Mouse (Mus musculus) neutrophil, adult 5-6 weeks (primary cell): ENCODE data around the gene Wdtc1. TPM values are rescaled to one million over a fixed set of nuclear protein-coding genes. Genes with fewer than 3 reads are reported as not detected.

Experiments used
- ATAC-seq: fragments of 151-379, 151-347 bp; 2 replicates; pipeline ENCODE4 v1.8.0; 2017; ENCODE audit warnings: mild to moderate bottlenecking, moderate TSS enrichment; ENCODE audit not compliant: insufficient number of reproducible peaks, poor library complexity, low FRiP score, severe bottlenecking; ENCODE audit errors: extremely low read depth
- total RNA-seq: library from RNA; stranded (forward); fragments of 200-1000 nt; gene quantifications from 2 replicates; pipeline ENCODE4 v1.2.3, GENCODE M21; 2017

The Wdtc1 gene
- total RNA-seq, 1 experiment from 2014 or later: 23.0 TPM

DNA sequence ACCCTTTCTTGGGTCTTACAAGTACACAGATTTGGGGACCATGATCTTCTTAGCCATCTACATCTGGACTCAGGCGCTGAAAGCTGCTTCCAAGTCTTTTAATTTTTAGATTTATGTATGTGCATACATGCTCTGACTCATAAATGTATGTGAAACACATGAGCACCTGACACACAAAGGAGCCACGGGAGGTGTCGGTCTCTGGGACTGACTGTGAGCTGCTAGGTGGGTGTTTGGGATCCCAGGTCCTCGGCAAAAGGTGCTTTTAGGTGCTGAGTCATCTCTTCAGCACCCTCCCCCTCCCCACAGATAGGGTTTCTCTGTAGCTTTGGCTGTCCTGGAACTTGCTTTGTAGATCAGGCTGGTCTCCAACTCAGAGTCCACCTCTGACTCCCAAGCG, 89.5 kb downstream of the Wdtc1 start:
- ATAC-seq: no peak

DNA sequence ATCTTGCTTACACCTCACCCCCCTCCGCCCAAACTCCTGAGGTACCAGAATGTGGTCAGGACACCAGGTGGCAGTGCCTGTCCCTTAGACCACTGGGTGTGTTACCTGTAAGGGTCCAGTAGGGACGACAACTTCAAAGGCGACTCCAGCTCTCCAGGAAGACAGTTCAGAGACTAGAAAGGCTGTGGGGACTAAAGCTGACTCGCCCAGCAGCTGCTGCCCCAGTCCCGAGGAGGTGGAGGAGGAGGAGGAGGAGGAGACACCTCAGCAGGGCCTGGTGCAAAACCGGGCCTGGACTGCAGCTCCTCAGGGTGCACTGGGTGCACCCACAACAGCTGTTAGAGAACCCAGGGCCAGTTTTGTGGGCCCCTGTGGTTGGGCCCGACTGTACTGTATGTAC, 90.4 kb downstream of the Wdtc1 start, which contains the start of gene Sytl1:
Gene Sytl1 (minus strand): TSS at position 232 of the 400 bp plus-strand sequence.
- ATAC-seq: no peak

DNA sequence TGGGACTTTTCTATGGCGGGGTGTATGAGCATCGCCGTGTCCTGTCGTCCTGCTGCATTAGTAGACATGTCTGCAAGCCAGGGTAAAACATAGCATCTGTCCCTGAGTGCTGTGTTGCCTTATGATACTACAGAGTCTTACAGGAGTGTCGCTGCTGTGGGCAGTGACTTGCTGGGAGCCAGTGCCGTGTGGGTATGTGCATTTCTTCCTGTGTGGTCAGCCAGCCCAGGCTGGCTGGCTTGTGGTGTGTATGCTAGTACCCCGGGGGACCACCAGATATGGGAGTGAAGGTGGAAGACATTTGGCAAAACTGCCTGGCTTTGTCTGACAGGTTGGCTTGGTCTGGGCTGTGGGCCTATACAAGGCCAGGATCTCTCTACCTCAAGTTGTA, 90.9 kb downstream of the Wdtc1 start:
- no peak for ATAC-seq

DNA sequence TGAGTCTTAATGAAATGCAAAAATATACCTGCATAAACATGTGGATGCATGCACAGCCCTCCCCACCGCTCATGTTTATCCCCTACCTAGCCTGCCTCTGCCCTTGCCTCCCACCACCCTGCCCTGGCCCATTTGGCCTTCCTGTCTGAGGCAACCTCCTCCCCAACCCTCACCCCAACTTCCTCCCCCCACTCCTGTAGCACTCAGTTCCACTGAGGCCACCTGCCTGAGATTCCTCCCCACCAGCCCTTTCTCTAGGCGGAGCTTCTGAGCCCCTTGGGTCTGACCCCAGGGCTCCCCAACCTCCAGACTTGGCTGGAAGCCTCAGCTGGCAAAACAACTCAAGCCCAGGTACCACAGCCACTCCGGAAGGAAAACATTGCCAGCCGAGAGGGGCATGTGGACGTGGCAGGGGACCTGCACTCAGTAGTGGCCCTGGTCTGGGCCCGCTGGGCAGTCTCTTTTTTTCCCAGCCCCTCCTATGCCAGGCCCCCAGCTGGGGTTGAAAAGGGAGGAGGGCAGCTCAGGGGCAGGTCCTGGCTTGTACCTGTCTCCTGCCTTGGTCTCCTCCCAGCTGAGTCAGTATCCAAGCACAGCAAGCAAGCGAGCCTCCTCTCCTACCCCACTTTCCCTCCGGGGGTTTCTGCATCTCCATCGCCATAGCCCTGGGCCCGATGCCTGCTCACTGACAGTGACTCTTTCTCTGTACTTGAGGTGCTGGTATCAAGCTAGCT, 91.5 kb downstream of the Wdtc1 start:
- ATAC-seq: no peak

DNA sequence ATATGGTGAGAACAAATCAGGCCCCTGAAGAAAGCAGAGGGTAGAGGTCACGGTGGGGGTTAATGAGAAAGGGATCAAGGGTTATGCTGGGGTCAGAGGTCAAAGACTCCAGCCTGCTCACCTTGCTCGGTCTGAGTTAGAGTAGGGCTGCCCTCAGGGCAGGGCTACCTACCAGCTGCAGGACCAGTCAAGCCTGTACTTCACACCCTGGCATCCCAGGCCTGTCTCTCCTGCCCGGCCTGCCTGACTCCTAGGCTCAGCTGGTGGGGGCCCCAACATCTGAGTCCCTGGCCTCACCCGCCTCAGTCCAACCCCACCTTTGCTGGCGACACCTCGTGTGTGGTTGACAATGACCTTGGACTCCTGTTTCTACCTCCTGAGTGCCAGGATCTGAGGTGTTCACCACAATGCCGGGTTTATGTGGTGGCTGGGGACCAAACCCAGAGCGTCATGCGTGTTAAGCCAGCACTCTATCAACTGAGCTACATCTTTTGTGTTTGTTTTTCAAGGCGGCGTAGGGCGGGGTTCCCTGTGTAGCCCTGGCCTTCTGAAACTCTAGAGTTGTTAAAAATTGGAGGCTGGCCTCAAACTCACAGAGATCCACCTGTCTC, 95.4 kb downstream of the Wdtc1 start:
- ATAC-seq: no peak

DNA sequence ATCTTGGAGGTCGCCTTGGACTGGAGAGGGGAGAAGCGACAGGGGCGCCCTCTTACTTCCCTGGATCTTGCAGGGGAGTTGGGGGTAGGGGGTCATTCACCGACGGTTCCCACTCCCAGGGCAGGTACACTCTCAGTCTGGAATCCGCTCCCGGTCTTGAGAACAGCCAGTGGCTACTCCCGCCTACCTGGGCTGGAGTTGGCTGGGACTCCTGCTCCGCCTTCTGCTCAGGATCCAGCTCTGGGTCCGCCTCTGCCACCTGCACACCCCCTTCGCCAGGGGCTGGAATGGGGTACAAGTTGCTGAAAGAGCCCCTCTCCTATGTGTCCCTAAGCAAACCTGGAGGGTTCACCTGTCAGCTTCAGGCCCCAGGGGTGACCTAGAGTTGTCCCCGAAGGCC, 96.1 kb downstream of the Wdtc1 start:
- no peak for ATAC-seq

DNA sequence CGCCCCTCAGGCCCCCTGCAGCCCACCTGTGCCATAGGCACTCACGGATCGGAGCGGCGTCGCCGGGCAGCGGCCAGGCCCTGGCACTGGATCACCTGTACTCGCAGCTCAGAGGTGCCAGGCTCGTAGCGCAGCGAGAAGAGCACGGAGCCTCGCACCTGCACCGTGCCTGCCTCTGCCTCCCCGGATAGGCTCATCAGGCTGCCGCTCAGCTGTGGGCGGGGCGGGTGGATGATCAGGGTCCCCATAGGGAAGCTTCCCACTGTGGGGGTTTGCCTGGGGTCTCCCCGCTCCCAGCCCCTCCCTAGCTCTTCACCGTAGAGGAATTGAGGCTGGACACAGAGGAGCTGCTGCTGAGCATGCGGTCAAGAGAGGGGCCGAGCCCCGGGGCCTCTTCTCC, 96.5 kb downstream of the Wdtc1 start:
- no peak for ATAC-seq

DNA sequence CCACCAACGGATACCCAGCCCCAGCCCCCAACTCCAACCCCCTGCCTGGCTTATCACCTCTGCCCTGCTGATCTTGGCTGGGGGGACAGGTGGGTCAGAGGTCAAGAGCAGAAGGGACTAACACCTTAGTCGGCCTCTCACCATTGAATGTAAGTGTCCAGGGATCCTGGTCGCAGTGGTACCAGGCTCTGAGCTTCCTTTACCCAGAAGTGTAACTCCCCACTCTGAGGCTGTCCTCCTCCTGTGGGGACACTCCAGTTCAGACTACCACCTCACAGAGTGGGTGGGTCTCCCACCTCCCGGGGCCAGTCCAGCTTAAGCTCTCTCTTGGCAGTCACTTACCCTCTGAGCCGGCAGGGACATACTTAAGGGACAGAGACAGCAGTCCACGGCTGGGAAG, 97.9 kb downstream of the Wdtc1 start:
- ATAC-seq: no peak

DNA sequence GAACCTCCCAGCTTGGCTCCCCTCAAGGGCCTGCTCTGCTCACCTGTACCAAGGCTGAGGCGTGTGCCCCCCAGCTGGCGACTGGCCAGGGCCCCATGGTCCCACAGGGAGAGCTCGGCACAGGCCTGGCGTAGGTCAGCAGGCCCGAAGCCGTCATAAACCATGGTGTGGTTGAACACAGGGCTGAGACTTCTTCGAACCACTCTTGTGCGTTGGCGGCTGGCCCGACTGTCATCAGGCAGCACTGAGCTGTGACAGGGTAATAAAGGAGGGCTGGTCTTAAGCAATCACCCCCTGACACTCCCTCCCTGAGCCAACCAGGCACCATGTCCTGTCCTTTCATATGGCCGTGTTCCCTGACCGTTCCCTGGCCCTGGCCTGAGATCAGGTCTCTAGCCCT, 99.9 kb downstream of the Wdtc1 start:
- ATAC-seq: no peak

DNA sequence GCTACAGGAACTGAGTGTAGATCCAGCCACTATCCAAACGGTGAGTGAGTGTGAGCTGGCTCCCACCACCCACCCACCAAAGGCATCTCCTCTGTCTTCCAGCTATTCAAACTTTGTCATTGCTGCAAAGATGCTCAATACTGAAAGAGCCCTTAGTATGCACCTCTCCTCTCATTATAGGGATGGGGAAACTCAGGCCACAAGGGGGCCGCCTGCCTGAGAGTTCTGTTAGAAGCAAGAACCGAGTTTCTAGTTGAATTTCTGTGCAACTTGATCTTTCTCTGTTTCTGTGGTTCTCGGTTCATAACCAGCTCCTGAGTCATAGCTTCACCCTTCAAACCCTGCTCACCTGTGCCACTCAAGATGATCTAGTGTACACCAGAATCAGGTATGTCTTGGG, 101.2 kb downstream of the Wdtc1 start:
- no peak for ATAC-seq

DNA sequence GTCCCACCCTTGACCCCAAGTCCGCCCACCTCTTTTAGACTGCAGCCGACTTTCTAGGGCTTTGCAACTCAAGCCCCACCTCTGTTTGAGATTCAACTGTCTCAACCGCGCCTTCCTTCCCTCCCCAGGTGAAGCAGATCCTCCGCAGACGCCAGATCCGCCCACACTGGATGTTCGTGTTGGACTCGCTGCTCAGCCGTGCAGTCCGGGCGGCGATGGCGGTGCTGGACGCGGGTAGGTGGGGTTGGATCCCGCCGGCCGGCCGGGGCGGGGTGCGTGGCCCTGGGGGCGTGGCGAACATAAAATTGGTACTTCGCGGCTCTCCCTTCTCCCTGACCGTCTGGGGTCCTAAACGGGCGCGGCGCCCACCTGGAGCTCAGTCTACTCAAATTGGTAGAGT, 102.1 kb downstream of the Wdtc1 start:
- ATAC-seq: no peak

DNA sequence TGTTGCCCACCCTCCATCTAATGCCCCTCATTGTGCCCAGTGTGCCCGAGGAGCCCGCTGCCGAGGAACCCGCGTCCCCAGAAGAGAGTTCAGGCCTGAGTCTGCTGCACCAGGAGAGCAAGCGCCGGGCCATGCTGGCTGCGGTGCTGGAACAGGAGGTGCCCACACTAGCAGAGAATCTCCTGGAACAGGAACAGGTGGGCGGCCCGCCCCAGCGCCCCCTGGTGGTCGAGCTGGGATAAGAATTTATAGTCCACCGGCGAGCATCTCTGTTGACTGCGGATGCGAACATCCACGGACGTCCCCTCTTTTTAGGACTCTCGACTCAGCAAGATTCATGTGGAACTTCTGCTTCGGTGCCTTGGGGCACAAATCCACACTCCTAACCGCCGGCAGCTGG, 102.7 kb downstream of the Wdtc1 start:
- ATAC-seq: peak; percentile 47

DNA sequence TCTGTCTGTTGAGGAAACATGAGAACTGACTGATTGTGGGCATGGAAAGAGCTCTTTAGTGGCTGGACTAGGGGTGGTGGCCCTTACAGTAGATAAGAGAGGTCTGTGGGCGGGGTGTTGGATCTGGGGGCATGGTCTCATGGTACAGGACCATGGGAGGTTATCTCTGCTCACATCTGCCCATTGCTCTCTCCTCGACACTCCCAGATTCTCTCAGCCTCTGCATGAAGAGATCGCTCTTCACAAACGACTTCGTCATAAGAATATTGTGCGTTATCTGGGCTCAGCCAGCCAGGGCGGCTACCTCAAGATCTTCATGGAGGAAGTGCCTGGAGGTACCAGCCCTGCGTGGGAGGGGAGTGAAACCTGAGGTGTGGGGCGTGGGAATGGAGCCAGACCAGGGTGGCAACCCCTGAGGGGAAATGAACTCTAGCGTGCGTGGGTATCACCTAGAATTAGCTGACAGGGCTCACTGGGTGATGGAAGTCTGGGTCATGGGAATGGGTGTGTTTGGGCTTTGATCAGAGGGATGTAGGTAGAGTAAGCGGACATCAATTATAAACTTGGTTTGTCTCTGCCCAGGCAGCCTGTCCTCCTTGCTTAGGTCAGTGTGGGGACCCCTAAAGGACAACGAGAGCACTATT, 105.4 kb downstream of the Wdtc1 start:
- no peak for ATAC-seq

DNA sequence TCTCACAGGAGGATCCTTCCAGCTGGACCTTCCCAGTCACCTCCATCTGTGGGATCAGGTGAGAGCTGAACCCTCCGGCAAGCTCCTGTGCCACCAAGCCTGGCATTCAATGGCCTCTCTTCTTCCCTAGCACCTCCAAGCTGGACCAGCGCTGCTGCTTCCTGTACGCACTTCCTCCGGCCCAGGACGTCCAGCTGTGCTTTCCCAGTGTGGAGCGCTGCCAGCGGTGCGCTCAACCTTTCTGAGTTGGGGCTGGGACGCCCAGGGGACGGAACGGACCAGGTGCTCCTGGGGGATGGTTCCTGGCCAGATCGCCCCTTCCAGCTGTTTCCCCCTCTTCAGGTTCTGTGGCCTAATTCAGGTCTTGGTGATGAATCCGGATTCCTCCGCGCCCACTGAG, 106.2 kb downstream of the Wdtc1 start:
- ATAC-seq: no peak

DNA sequence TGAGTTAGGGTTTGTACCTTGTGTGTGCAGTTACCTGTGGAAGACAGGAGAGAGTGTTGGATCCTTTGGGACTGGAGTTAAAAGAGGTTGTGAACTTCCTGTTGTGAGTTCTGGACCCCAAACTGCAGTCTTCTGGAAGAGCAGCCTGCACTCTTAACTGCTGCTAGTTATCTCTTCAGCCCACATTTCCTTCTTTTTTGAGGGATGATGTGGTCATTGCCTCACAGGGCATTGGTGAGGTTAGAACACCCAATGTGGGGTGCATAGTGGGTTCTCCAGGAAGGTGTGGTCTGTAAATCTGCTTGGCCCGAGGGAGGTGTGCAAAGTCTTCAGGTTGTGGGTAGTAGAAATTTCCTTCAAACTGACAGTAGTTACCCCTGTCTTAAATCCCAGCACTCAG, 109.0 kb downstream of the Wdtc1 start:
- ATAC-seq: no peak

DNA sequence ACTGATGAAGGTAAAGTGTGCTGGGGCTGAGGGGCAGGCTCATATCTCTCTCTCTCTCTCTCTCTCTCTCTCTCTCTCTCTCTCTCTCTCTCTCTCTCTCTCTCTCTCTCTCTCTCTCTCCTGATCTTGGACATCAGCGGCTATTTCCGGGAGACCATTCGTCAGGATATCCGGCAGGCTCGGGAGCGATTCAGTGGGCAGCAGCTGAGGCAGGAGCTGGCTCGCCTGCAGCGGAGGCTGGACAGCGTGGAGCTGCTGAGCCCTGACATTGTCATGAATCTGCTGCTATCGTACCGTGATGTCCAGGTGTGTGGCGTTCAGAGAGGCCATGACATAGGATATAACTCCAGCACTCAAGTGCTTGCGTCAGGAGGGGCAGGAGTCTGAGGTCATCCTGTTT, 109.7 kb downstream of the Wdtc1 start:
- ATAC-seq: no peak

DNA sequence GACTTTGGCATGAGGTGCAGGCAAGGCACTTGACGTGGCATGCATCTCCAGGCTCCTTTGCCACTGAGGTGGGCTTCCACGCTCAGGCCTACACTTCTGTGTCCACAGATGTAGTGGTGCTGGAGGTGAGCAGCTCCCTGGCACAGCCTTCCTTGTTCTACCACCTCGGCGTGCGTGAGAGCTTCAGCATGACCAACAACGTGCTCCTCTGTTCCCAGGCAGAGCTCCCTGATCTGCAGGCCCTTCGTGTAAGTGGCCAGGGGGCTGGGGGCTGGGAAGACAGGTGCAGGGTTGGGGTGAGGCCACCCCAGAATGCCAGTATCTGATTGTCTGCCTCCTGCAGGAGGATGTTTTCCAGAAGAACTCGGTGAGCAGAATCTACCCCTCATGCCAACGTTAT, 110.6 kb downstream of the Wdtc1 start:
- ATAC-seq: no peak
